Mouse (Mus musculus) lung, embryonic 14.5 days (tissue): ENCODE data around the gene Dnaja1. TPM values are rescaled to one million over a fixed set of nuclear protein-coding genes. Genes with fewer than 3 reads are reported as not detected.

ENCODE experiments used
- ATAC-seq: fragments of 200-750 bp; cut with Nextera tagmentation; 2 replicates; pipeline ENCODE4 v1.8.0; 2017; ENCODE audit warnings: mild to moderate bottlenecking, moderate TSS enrichment, moderate library complexity; ENCODE audit not compliant: insufficient read depth
- DNase-seq: peaks from one replicate; pipeline ENCODE4 v3.0.0-alpha.2; 2015
- H3K27ac ChIP-seq: fragments of 300-500 bp; sonication (generic); 2 replicates; pipeline ENCODE4 v1.5.1; 2014; ENCODE audit warnings: low read depth, mild to moderate bottlenecking, moderate library complexity
- H3K27me3 ChIP-seq: fragments of 300-500 bp; sonication (generic); 2 replicates; pipeline ENCODE4 v1.6.1; 2014; ENCODE audit warnings: low read length, control low read depth; ENCODE audit not compliant: insufficient read depth
- H3K36me3 ChIP-seq: fragments of 300-500 bp; sonication (generic); 2 replicates; pipeline ENCODE4 v1.6.1; 2014; ENCODE audit warnings: control low read depth; ENCODE audit not compliant: insufficient read depth
- H3K4me1 ChIP-seq: fragments of 300-500 bp; sonication (generic); 2 replicates; pipeline ENCODE4 v1.6.1; 2014; ENCODE audit warnings: antibody characterized with exemption, control low read depth; ENCODE audit not compliant: insufficient read depth
- H3K4me2 ChIP-seq: fragments of 300-500 bp; sonication (generic); 2 replicates; pipeline ENCODE4 v1.6.1; 2014; ENCODE audit warnings: mild to moderate bottlenecking
- H3K4me3 ChIP-seq: fragments of 300-500 bp; sonication (generic); 2 replicates; pipeline ENCODE4 v1.5.1; 2014; ENCODE audit warnings: low read depth, low read length
- H3K9ac ChIP-seq: fragments of 300-500 bp; sonication (generic); 2 replicates; pipeline ENCODE4 v1.6.1; 2014
- H3K9me3 ChIP-seq: fragments of 300-500 bp; sonication (generic); 2 replicates; pipeline ENCODE4 v1.6.1; 2016; ENCODE audit warnings: low read depth, low read length, control low read depth
- CTCF ChIP-seq: IDR thresholded peaks from 2 replicates; pipeline ENCODE4 v1.5.1; 2016; ENCODE audit warnings: antibody characterized with exemption, low read depth
- WGBS: fragments of 180-500 bp; shearing (Covaris S2); extraction: QIAGEN DNeasy Blood & Tissue Kit; methylation state at CpG from one replicate; pipeline ENCODE4 v1.1.7; 2014; 5-methylcytosine and 5-hydroxymethylcytosine counted together
- polyA plus RNA-seq: library from polyadenylated mRNA; unstranded; fragments of >200 nt; fragmentation: Nextera tagmentation; extraction: Ambion mirVana; gene quantifications from 2 replicates; pipeline ENCODE4 v1.2.1, GENCODE M21; 2014

Dnaja1 gene
- polyA plus RNA-seq, 1 experiment from 2014 or later, result 393 TPM

DNA sequence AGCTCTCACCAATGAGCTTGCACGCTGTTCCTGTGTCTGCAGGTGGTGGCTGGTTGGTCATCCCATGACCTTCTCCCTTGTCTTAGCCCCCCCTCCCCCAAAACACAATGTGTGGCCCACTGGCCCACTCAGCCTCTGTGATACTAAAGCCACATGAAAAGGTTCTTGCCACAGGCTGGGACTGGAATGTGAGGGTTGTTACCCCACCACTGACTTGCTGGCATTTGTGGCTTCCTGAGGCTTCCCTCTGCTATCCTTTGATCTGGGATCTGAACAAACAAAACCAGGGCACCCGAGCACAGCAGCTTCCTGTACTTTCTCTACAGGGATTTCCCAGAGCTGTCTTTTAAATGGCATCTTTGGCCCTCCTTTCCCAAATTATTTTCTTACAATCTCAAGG lies 55.2 kb downstream of the Dnaja1 start:
- no peaks in the 10 kb centered on the region for H3K27me3 ChIP-seq
- no peak for ATAC-seq
- no peak overlapping the region for H3K4me2 ChIP-seq
- WGBS, result 34% methylated on average over 2 of the region's 2 CpGs
- TF ChIP-seq CTCF, result no peak
- peak; percentile 19 for DNase-seq
- H3K36me3 ChIP-seq, result no peaks in the 10 kb centered on the region
- H3K9ac ChIP-seq, result no peak overlapping the region
- no peaks in the 10 kb centered on the region for H3K9me3 ChIP-seq
- no peak overlapping the region for H3K27ac ChIP-seq
- H3K4me1 ChIP-seq, result peaks cover 12% of the 10 kb centered on the region
- no peak overlapping the region for H3K4me3 ChIP-seq

DNA sequence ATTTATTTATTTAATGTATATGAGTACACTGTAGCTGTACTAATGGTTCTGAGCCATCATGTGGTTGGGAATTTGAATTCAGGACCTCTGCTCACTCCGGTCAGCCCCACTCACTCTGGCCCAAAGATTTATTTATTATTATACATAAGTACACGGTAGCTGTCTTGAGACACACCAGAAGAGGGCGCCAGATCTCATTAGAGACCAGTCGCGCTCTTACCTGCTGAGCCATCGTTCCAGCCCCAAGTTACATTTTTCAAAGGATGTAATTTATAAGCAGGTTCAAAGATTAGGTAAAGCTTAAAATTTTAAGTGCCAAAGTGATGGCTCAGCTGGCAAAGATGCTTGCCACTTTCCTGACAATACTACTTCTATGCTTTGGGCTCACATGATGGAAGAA lies 56.7 kb downstream of the Dnaja1 start:
- TF ChIP-seq CTCF, result 0 out of 2 replicates have a peak, but pooled peaks have one; percentile 14
- ATAC-seq, result no peak
- DNase-seq, result peak; percentile 19
- Histone ChIP-seq H3K4me3 (no peak overlapping the region), H3K4me1 (peaks cover 12% of the 10 kb centered on the region), H3K36me3 (no peaks in the 10 kb centered on the region), H3K27ac (no peak overlapping the region), H3K9ac (no peak overlapping the region), H3K27me3 (no peaks in the 10 kb centered on the region), H3K9me3 (no peaks in the 10 kb centered on the region), H3K4me2 (no peak overlapping the region)
- WGBS, result 77% methylated on average over 6 of the region's 6 CpGs

DNA sequence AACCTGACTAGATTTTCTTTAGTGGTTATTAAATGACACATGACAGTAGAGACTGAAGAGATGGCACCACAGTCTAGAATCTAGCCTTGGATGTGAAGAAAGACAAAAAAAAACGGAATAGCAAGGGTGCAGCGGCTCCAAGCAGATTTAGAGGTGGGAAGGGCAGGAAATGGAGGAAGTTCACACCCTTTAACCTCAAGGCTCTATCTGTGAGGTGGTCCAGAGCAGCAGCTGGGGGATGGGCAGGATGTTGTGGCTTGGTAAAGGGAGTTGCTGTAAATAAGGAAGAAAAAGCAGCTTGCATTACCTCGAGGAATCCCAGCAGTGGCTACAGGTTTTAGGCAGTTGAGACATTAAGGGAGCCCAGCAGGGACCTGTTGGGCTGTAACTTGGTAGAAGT lies 59.2 kb downstream of the Dnaja1 start:
- no peak overlapping the region for H3K9ac ChIP-seq
- H3K4me3 ChIP-seq, result no peak overlapping the region
- no peaks in the 10 kb centered on the region for H3K27me3 ChIP-seq
- WGBS, result 8% methylated on average over 3 of the region's 3 CpGs
- ATAC-seq (no peak), DNase-seq (peak; percentile 43)
- no peak for TF ChIP-seq CTCF
- peaks cover 8% of the 10 kb centered on the region for H3K4me1 ChIP-seq
- no peaks in the 10 kb centered on the region for H3K36me3 ChIP-seq
- 0 out of 2 replicates have a peak overlapping the region, but pooled peaks have one; percentile 12 for H3K4me2 ChIP-seq
- H3K27ac ChIP-seq, result no peak overlapping the region
- H3K9me3 ChIP-seq, result no peaks in the 10 kb centered on the region

DNA sequence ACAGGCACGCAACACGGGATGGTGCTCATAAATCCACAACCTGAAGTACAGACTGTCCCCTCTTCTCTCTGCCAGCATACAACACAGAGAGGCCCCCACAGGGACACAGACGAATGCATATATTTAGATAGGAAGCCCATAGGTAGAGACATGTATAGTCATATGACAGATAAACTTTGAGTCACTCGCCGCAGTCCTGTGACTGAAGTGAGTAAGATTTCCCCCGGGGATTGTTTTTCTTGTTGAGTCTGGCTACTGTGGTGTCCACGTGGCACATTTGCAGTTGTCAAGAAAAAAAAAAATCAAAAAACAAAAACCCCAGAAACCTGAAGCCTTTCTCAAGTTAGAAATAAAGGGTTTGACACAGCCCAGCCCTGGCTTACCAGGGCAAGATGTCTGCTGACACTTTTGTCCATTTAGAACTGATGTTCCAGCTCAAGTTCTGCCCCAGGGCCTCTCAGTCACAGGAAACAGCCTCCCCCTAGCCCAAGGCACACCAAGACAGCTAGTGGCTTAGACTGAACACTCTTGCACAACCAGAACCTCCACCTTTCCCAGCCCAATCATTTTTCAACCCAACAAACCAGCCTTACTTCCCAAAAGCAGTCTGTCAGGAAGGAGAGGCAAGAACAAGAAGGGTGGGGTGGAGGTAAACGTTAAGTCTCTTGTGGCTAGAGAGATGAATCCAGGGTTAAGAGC lies 60.0 kb downstream of the Dnaja1 start:
- Histone ChIP-seq H3K4me1 (peaks cover 8% of the 10 kb centered on the region), H3K27ac (no peak overlapping the region), H3K4me3 (no peak overlapping the region), H3K9ac (no peak overlapping the region), H3K9me3 (no peaks in the 10 kb centered on the region), H3K36me3 (no peaks in the 10 kb centered on the region), H3K27me3 (no peaks in the 10 kb centered on the region), H3K4me2 (no peak overlapping the region)
- WGBS, result 36% methylated on average over 8 of the region's 8 CpGs
- no peak for TF ChIP-seq CTCF
- no peak for DNase-seq
- no peak for ATAC-seq

DNA sequence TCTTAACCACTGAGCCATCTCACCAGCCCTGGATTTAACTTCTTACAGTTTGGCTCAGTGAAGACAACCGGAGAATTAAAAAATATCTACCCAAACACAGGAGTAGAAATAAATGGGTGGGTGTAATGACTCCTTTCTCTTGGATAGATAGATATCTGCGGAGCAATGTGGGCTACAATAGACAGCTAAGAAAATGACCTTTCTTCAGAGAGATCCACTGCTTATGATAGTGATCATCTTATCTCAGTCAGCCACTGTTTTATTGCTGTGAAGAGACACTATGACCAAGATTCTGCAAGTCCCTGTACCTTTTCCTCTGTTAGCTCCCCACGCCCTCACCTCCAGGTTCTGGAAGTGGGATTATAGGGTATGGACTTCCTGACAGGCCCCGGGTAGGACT lies 61.1 kb downstream of the Dnaja1 start:
- Histone ChIP-seq H3K27ac (no peak overlapping the region), H3K4me1 (peaks cover 8% of the 10 kb centered on the region), H3K27me3 (no peaks in the 10 kb centered on the region), H3K4me2 (no peak overlapping the region), H3K9me3 (no peaks in the 10 kb centered on the region), H3K36me3 (no peaks in the 10 kb centered on the region), H3K4me3 (no peak overlapping the region), H3K9ac (no peak overlapping the region)
- ATAC-seq, result no peak
- no peak for DNase-seq
- TF ChIP-seq CTCF, result no peak
- WGBS, result 91% methylated on average over 4 of the region's 4 CpGs

DNA sequence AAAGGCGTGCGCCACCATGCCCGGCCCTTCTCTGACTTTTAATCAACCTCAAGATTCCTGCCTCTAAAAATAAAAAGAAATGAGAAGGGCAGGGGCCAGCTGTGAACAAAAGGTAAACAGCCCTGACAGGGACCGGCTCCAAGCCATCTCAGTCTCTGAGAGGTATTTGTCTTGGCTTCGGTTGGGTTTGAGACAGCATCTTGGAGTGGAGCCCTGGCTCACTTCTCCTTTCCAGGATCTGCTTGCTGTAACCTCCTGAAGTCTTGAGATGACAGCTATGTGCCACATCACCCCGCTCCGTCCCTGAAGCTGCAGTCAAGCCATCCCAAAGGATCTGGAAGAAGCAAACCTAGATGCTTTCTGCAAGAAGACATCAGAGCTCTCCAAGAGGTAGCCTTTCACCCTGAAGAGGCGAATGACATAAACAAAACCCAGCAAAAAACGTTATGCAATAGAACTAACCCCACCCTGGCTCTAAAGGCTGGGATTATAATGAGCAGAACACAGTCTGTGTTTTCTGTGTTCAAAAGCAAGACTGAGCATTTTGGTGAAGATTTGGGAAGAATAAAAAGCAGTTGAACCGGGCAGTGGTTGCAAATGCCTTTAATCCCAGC lies 62.7 kb downstream of the Dnaja1 start:
- no peak overlapping the region for H3K9ac ChIP-seq
- H3K9me3 ChIP-seq, result no peaks in the 10 kb centered on the region
- WGBS, result 50% methylated on average over 10 of the region's 10 CpGs
- no peak overlapping the region for H3K4me3 ChIP-seq
- no peak overlapping the region for H3K4me2 ChIP-seq
- no peaks in the 10 kb centered on the region for H3K27me3 ChIP-seq
- TF ChIP-seq CTCF, result no peak
- DNase-seq (peak; percentile 66), ATAC-seq (no peak; the same call in 1 of the 2 replicates)
- H3K27ac ChIP-seq, result no peak overlapping the region
- H3K4me1 ChIP-seq, result peaks cover 8% of the 10 kb centered on the region
- no peaks in the 10 kb centered on the region for H3K36me3 ChIP-seq

DNA sequence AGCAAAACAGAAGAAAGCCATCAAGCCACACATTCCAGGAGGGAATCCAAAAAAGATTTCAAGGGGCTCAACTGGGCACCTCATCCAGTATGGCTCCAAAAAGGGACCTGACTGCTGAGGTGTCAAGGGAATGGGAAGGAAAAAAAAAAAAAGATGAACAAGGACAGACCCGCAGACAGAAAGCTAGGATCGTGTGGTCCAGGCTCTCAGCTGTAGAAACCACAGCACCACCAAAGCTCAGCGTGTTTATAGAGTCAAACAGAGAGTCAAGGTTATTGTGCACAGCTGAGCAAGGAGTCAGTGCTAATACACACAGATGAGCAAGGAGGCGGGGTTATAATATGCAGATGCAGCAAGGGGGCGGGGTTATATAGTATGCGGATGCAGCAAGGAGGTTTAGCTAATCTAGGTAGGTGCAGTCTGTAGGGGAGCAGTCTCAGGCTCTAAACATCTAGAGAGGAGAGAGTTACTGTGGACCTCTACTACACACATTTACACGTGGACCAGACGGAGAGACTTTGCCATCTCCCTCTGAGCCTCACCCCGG lies 63.7 kb downstream of the Dnaja1 start:
- no peak for TF ChIP-seq CTCF
- no peak overlapping the region for H3K9ac ChIP-seq
- peaks cover 8% of the 10 kb centered on the region for H3K4me1 ChIP-seq
- H3K4me3 ChIP-seq, result no peak overlapping the region
- H3K9me3 ChIP-seq, result no peaks in the 10 kb centered on the region
- H3K27ac ChIP-seq, result no peak overlapping the region
- H3K27me3 ChIP-seq, result no peaks in the 10 kb centered on the region
- ATAC-seq (no peak), DNase-seq (no peak)
- no peak overlapping the region for H3K4me2 ChIP-seq
- H3K36me3 ChIP-seq, result no peaks in the 10 kb centered on the region
- WGBS, result 64% methylated on average over 9 of the region's 9 CpGs
